Mouse (Mus musculus): Measurements from ENCODE around the gene Lrp1. TPM values are rescaled to one million over a fixed set of nuclear protein-coding genes. Genes with fewer than 3 reads are reported as not detected.
A peak's percentile ranks its signal among the peaks of the same experiment; 100 is the strongest.

Lrp1 gene
- polyA plus RNA-seq, 1 experiment from 2014 or later, result 51.8 TPM

- WGBS, result under 1% methylated on average over 26 of the region's 26 CpGs
- H3K27me3 ChIP-seq (ENCODE audit: insufficient read depth, poor library complexity, severe bottlenecking), result peaks cover 90% of the 10 kb centered on the region
- peaks cover 43% of the 10 kb centered on the region for H3K4me1 ChIP-seq
- no peaks in the 10 kb centered on the region for H3K36me3 ChIP-seq
- H3K4me3 ChIP-seq, result peak overlapping the region; percentile 47
- DNase-seq (ENCODE audit: low spot score), result no peak
- H3K9me3 ChIP-seq, result no peaks in the 10 kb centered on the region
- no peak overlapping the region for H3K27ac ChIP-seq
Measured at GRCm38 (mm10) chr10:127526681-127527080, 94.3 kb downstream of the Lrp1 start.

DNA sequence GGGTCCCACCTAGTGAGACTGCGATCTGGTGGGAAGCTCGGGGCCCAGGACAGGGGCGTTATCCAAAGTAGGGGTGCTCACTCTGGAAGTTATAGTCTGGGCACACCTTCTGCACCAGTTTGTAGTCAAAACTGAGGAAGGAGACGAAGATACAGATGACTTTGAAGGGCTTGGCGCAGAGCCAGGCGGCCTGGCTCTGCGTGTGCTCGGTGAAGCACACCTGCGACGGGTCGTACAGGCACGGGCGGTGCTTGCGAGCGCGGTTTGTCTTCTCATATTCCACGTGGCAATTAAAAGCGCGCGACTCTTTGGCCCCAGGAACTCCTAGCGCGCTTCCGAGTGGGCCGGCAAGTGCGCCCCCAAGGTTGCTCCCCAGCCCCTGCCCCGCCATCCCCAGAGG, 94.9 kb downstream of the Lrp1 start:
- WGBS, result 3% methylated on average over 26 of the region's 26 CpGs
- no peak for DNase-seq (ENCODE audit: low spot score)
- H3K36me3 ChIP-seq, result no peaks in the 10 kb centered on the region
- peaks cover 83% of the 10 kb centered on the region for H3K27me3 ChIP-seq (ENCODE audit: insufficient read depth, poor library complexity, severe bottlenecking)
- no peak overlapping the region for H3K27ac ChIP-seq
- H3K4me3 ChIP-seq, result peak overlapping the region; percentile 47
- H3K9me3 ChIP-seq, result no peaks in the 10 kb centered on the region
- peaks cover 49% of the 10 kb centered on the region for H3K4me1 ChIP-seq

- Histone ChIP-seq H3K27ac (no peak overlapping the region), H3K4me3 (peak overlapping the region; percentile 27; the same call in 1 of the 2 replicates), H3K4me1 (peaks cover 52% of the 10 kb centered on the region)
Measured at GRCm38 (mm10) chr10:127524646-127525255, 96.2 kb downstream of the Lrp1 start.

GRCm38 (mm10) chr10:127522088-127522581, 98.8 kb downstream of the Lrp1 start, which contains the start of gene Shmt2:
Gene Shmt2, minus strand, starts transcription at chr10:127522444.
- H3K4me1 ChIP-seq, result peaks cover 50% of the 10 kb centered on the region
- WGBS, result under 1% methylated on average over 21 of the region's 21 CpGs

More at GRCm38 (mm10) chr10:127524646-127525255, 96.2 kb downstream of the Lrp1 start:
- no peaks in the 10 kb centered on the region for H3K9me3 ChIP-seq
- 1% methylated on average over 23 of the region's 23 CpGs for WGBS
- no peak for DNase-seq (ENCODE audit: low spot score)
- H3K36me3 ChIP-seq, result peaks cover 10% of the 10 kb centered on the region
- H3K27me3 ChIP-seq (ENCODE audit: insufficient read depth, poor library complexity, severe bottlenecking), result peaks cover 70% of the 10 kb centered on the region

DNA sequence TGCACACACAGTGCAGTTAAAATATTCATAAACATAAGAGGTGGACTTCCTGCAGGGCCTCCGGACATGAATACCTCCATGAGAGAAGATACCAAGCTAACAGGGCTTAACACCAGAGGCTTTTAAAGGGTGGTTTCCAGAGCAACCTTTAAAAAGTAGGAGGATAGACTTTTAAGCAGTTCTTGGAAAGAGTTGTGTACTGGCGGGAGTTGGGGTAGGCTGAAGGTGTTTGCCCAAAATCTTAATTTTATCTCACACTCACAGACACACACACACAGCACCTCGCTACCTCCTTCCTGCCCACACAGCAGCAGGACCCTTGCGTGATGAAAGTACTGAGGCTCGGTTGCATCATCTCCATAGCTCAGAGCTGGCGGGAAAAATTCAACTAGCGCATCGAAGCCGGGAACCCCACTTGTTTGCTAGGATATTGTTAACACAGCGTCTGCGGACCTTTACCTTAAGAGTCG, 99.3 kb downstream of the Lrp1 start:
- H3K36me3 ChIP-seq, result peaks cover 40% of the 10 kb centered on the region
- peaks cover 67% of the 10 kb centered on the region for H3K27me3 ChIP-seq (ENCODE audit: insufficient read depth, poor library complexity, severe bottlenecking)
- peak overlapping the region; percentile 85 for H3K27ac ChIP-seq
- H3K4me3 ChIP-seq, result peak overlapping the region; percentile 74
- no peaks in the 10 kb centered on the region for H3K9me3 ChIP-seq
- WGBS, result 11% methylated on average over 12 of the region's 12 CpGs
- peaks cover 50% of the 10 kb centered on the region for H3K4me1 ChIP-seq
- DNase-seq (ENCODE audit: low spot score), result peak; percentile 75

More at GRCm38 (mm10) chr10:127522088-127522581, 98.8 kb downstream of the Lrp1 start, which contains the start of gene Shmt2:
- H3K9me3 ChIP-seq, result no peaks in the 10 kb centered on the region
- H3K36me3 ChIP-seq, result peaks cover 36% of the 10 kb centered on the region
- H3K27me3 ChIP-seq (ENCODE audit: insufficient read depth, poor library complexity, severe bottlenecking), result peaks cover 67% of the 10 kb centered on the region
- peak within 1 kb of the TSS; percentile 85 for H3K27ac ChIP-seq
- DNase-seq (ENCODE audit: low spot score), result peak; percentile 95
- H3K4me3 ChIP-seq, result peak within 1 kb of the TSS; percentile 74

DNA sequence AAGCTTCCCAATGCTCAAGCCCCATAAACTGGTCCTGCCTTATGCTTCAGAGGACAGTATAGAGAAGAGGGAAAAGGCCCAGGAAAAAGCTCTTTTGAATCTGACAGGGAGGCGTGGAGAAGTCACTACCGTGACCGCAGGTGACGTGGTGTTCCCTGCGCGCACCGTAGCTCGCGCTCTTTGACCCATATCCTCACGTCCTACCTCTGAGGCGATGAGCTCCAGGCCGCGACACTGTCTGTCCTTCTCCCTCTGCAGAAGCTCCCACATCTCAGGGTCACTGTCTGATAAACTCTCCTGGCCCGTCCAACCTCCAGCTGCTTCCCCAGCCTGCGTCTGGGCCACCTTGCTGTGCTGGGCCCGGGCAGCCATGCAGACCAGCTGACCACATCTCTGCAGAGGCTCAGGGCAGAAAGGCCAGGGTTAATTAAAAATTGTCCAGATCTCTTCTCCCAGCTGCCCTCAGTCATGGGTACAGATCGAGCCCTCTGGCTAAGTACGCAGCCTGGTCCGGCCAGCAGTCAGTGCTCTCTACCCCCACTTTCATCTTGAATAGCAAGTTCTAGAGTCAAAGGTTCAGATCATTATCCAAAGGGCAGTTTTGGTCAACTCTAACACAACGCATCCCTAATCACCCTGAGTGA, 100.1 kb downstream of the Lrp1 start:
- Histone ChIP-seq H3K27me3 (ENCODE audit: insufficient read depth, poor library complexity, severe bottlenecking) (peaks cover 66% of the 10 kb centered on the region), H3K36me3 (peaks cover 40% of the 10 kb centered on the region), H3K9me3 (no peaks in the 10 kb centered on the region), H3K4me3 (peak overlapping the region; percentile 74), H3K27ac (peak overlapping the region; percentile 85; the same call in 1 of the 2 replicates), H3K4me1 (peaks cover 50% of the 10 kb centered on the region)
- 76% methylated on average over 20 of the region's 20 CpGs for WGBS
- no peak for DNase-seq (ENCODE audit: low spot score)

GRCm38 (mm10) chr10:127519903-127520713, 100.8 kb downstream of the Lrp1 start:
- no peak overlapping the region for H3K4me3 ChIP-seq

DNA sequence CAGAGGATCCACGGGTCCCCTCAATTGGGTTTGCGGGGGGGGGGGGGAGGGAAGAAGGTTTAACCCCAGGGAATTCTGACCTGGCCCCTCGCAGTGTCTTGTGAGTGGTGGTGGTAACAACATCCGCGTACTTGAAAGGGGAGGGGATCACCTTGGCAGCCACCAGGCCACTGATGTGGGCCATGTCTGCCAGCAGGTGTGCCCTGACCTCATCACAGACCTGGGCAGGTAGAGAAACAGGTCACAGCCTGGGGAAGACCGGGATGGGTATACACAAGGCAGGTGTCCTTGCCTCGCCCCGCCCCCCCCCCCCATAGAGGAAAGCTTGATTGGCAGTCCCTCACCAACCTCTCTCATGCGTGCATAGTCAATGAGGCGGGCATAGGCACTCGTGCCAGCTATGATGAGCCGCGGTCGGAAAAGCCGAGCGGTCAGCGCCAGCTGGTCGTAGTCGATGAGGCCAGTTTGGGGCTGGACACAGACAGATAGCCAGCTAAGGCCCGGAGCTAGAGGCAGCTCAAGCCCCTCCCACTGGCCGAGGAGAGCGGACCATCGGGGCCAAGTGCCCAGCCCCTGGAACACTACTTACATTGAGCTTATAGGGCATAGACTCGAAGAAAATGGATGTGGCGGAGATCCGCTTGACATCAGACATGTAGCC, 101.8 kb downstream of the Lrp1 start:
- no peaks in the 10 kb centered on the region for H3K9me3 ChIP-seq
- H3K4me1 ChIP-seq, result peaks cover 56% of the 10 kb centered on the region
- no peak for DNase-seq (ENCODE audit: low spot score)
- WGBS, result 92% methylated on average over 26 of the region's 26 CpGs
- H3K27me3 ChIP-seq (ENCODE audit: insufficient read depth, poor library complexity, severe bottlenecking), result peaks cover 66% of the 10 kb centered on the region
- H3K27ac ChIP-seq, result no peak overlapping the region
- no peak overlapping the region for H3K4me3 ChIP-seq
- peaks cover 40% of the 10 kb centered on the region for H3K36me3 ChIP-seq

More at GRCm38 (mm10) chr10:127519903-127520713, 100.8 kb downstream of the Lrp1 start:
- Histone ChIP-seq H3K27ac (no peak overlapping the region), H3K4me1 (peaks cover 55% of the 10 kb centered on the region), H3K36me3 (peaks cover 40% of the 10 kb centered on the region), H3K27me3 (ENCODE audit: insufficient read depth, poor library complexity, severe bottlenecking) (peaks cover 66% of the 10 kb centered on the region), H3K9me3 (no peaks in the 10 kb centered on the region)
- 92% methylated on average over 37 of the region's 37 CpGs for WGBS
- no peak for DNase-seq (ENCODE audit: low spot score)

GRCm38 (mm10) chr10:127517941-127518340, 103.0 kb downstream of the Lrp1 start:
- no peak overlapping the region for H3K4me3 ChIP-seq
- peaks cover 69% of the 10 kb centered on the region for H3K4me1 ChIP-seq
- 87% methylated on average over 22 of the region's 22 CpGs for WGBS
- no peak for DNase-seq (ENCODE audit: low spot score)
- H3K36me3 ChIP-seq, result peaks cover 40% of the 10 kb centered on the region
- no peaks in the 10 kb centered on the region for H3K9me3 ChIP-seq
- peaks cover 67% of the 10 kb centered on the region for H3K27me3 ChIP-seq (ENCODE audit: insufficient read depth, poor library complexity, severe bottlenecking)
- no peak overlapping the region for H3K27ac ChIP-seq

GRCm38 (mm10) chr10:127516576-127517260, 104.2 kb downstream of the Lrp1 start:
- H3K4me1 ChIP-seq, result peaks cover 76% of the 10 kb centered on the region
- peaks cover 40% of the 10 kb centered on the region for H3K36me3 ChIP-seq
- peak overlapping the region; percentile 75 for H3K27ac ChIP-seq
- H3K4me3 ChIP-seq, result peak overlapping the region; percentile 49
- H3K27me3 ChIP-seq (ENCODE audit: insufficient read depth, poor library complexity, severe bottlenecking), result peaks cover 74% of the 10 kb centered on the region
- WGBS, result 5% methylated on average over 30 of the region's 30 CpGs
- no peaks in the 10 kb centered on the region for H3K9me3 ChIP-seq
- DNase-seq (ENCODE audit: low spot score), result no peak

GRCm38 (mm10) chr10:127515983-127516459, 104.9 kb downstream of the Lrp1 start:
- peaks cover 76% of the 10 kb centered on the region for H3K4me1 ChIP-seq
- H3K36me3 ChIP-seq, result peaks cover 40% of the 10 kb centered on the region
- 18% methylated on average over 8 of the region's 8 CpGs for WGBS
- H3K4me3 ChIP-seq, result peak overlapping the region; percentile 49
- peak overlapping the region; percentile 75 for H3K27ac ChIP-seq
- H3K27me3 ChIP-seq (ENCODE audit: insufficient read depth, poor library complexity, severe bottlenecking), result peaks cover 81% of the 10 kb centered on the region
- no peaks in the 10 kb centered on the region for H3K9me3 ChIP-seq
- DNase-seq (ENCODE audit: low spot score), result no peak

Measured in heart, embryonic 10.5 days (tissue).